ENCODE assay signal across 8 mouse cellular contexts in genomic region chrX:77509776-77510175, GRCm38 (mm10). TPM values are rescaled to one million over a fixed set of nuclear protein-coding genes. Genes with fewer than 3 reads are reported as not detected.
DNase-seq lines count a peak whose midpoint lies in the region; ATAC-seq and TF ChIP-seq lines count a peak whose summit lies in the region.

No protein-coding gene starts in this region.

- ATAC-seq in heart, embryonic 14.5 days (ENCODE audit: insufficient number of reproducible peaks, insufficient read depth, low FRiP score, low read depth), result no peak
- 0 out of 2 replicates have a peak, but pooled peaks have one; percentile 10 for ATAC-seq in midbrain, embryonic 12.5 days (ENCODE audit: low FRiP score, low read depth)
- ATAC-seq in stomach, embryonic 15.5 days (ENCODE audit: insufficient read depth, low FRiP score, low read depth), result no peak

- TF ChIP-seq POLR2A in testis, adult 2 months (IDR thresholded peaks at IDR 0.05; ENCODE audit: control insufficient read depth, low read depth, low read length), result no peak
- no peak for TF ChIP-seq POLR2A in cerebellum, adult 2 months (IDR thresholded peaks at IDR 0.05; ENCODE audit: borderline replicate concordance, insufficient read depth, low read length)

- H3K4me2 ChIP-seq in heart, embryonic 14.5 days (ENCODE audit: low read length), result peak overlapping the region; percentile 66
- H3K4me2 ChIP-seq in midbrain, embryonic 12.5 days (replicated peaks), result peak overlapping the region; percentile 56
- peak overlapping the region; percentile 51 for H3K4me2 ChIP-seq in stomach, embryonic 15.5 days

- peak overlapping the region; percentile 38; the same call in 1 of the 2 replicates for H3K9ac ChIP-seq in heart, embryonic 14.5 days (ENCODE audit: low read length)
- no peak overlapping the region for H3K9ac ChIP-seq in midbrain, embryonic 12.5 days (replicated peaks)
- no peak overlapping the region for H3K9ac ChIP-seq in stomach, embryonic 15.5 days

- H3K4me3 ChIP-seq in testis, adult 2 months (ENCODE audit: control insufficient read depth, low read depth, low read length), result peak overlapping the region; percentile 54
- peak overlapping the region; percentile 71 for H3K4me3 ChIP-seq in cerebellum, adult 2 months (replicated peaks; ENCODE audit: insufficient read depth, low read depth, low read length)
- H3K4me3 ChIP-seq in heart, embryonic 14.5 days (ENCODE audit: control insufficient read depth in 1 of 2, insufficient read depth in 1 of 2, low read depth in 1 of 2, low read length in 2 of 2), result peak overlapping the region; percentile 37 to 68; a peak in 3 of 4 replicates
- H3K4me3 ChIP-seq in midbrain, embryonic 12.5 days, result peak overlapping the region; percentile 65; the same call in 1 of the 2 replicates
- H3K4me3 ChIP-seq in stomach, embryonic 15.5 days (replicated peaks), result peak overlapping the region; percentile 61

- 13% methylated on average over 10 of the region's 10 CpGs for WGBS in cerebellum, adult 2 months
- 19% methylated on average over 10 of the region's 10 CpGs for WGBS in heart, embryonic 14.5 days
- WGBS in midbrain, embryonic 12.5 days, result 19% methylated on average over 10 of the region's 10 CpGs
- 19% methylated on average over 10 of the region's 10 CpGs for WGBS in stomach, embryonic 15.5 days

- H3K27ac ChIP-seq in testis, adult 2 months (ENCODE audit: control insufficient read depth, insufficient read depth, low read depth, low read length), result peak overlapping the region; percentile 81
- H3K27ac ChIP-seq in cerebellum, adult 2 months (ENCODE audit: insufficient read depth, low read length), result peak overlapping the region; percentile 94
- peak overlapping the region; percentile 62 to 95 for H3K27ac ChIP-seq in heart, embryonic 14.5 days (replicated peaks in 1 of 2; ENCODE audit: control insufficient read depth in 1 of 2, insufficient read depth in 1 of 2, low read depth in 2 of 2, low read length in 2 of 2)
- H3K27ac ChIP-seq in midbrain, embryonic 12.5 days (replicated peaks), result peak overlapping the region; percentile 94
- peak overlapping the region; percentile 95 for H3K27ac ChIP-seq in stomach, embryonic 15.5 days

- TF ChIP-seq CTCF in testis, adult 2 months (IDR thresholded peaks at IDR 0.05; ENCODE audit: control insufficient read depth, insufficient read depth, insufficient replicate concordance, low read depth, low read length), result no peak
- TF ChIP-seq CTCF in cerebellum, adult 2 months (IDR thresholded peaks at IDR 0.05; ENCODE audit: borderline replicate concordance, insufficient read depth, low read depth, low read length), result no peak

- no peaks in the 10 kb centered on the region for H3K27me3 ChIP-seq in testis, adult 2 months (ENCODE audit: control insufficient read depth, insufficient read depth, low read length)
- H3K27me3 ChIP-seq in cerebellum, adult 2 months (ENCODE audit: control insufficient read depth, insufficient read depth, low read length), result no peaks in the 10 kb centered on the region
- H3K27me3 ChIP-seq in heart, embryonic 14.5 days (ENCODE audit: control insufficient read depth, insufficient read depth, low read length), result no peaks in the 10 kb centered on the region
- H3K27me3 ChIP-seq in midbrain, embryonic 12.5 days, result no peaks in the 10 kb centered on the region
- no peaks in the 10 kb centered on the region for H3K27me3 ChIP-seq in stomach, embryonic 15.5 days (replicated peaks)

- no peak for DNase-seq in testis, postnatal 10 days (ENCODE audit: low spot score)
- peak; percentile 43 to 45 for DNase-seq in cerebellum, adult 2 months
- peak; percentile 4 to 12 for DNase-seq in layer of hippocampus, postnatal 36 days
- no peak for DNase-seq in adrenal gland, adult (ENCODE audit: inconsistent age in 2 of 2, low spot score in 1 of 2)

- 0 out of 2 replicates have a peak, but pooled peaks cover 2% of the 10 kb centered on the region for H3K9me3 ChIP-seq in heart, embryonic 14.5 days (ENCODE audit: control insufficient read depth, low read length)
- H3K9me3 ChIP-seq in midbrain, embryonic 12.5 days, result no peaks in the 10 kb centered on the region
- no peaks in the 10 kb centered on the region for H3K9me3 ChIP-seq in stomach, embryonic 15.5 days

- no peaks in the 10 kb centered on the region for H3K36me3 ChIP-seq in testis, adult 2 months (ENCODE audit: control insufficient read depth, insufficient read depth, low read length)
- H3K36me3 ChIP-seq in heart, embryonic 14.5 days (ENCODE audit: control insufficient read depth, insufficient read depth, low read length), result no peaks in the 10 kb centered on the region
- no peaks in the 10 kb centered on the region for H3K36me3 ChIP-seq in midbrain, embryonic 12.5 days
- H3K36me3 ChIP-seq in stomach, embryonic 15.5 days, result no peaks in the 10 kb centered on the region

- H3K4me1 ChIP-seq in testis, adult 2 months (ENCODE audit: control insufficient read depth, insufficient read depth, low read length), result peaks cover 2% of the 10 kb centered on the region; the same call in 1 of the 2 replicates
- H3K4me1 ChIP-seq in cerebellum, adult 2 months (ENCODE audit: control insufficient read depth, insufficient read depth, low read length), result no peaks in the 10 kb centered on the region
- peaks cover 3 to 8% of the 10 kb centered on the region in 2 experiments; a peak in 3 of 4 replicates for H3K4me1 ChIP-seq in heart, embryonic 14.5 days (ENCODE audit: control insufficient read depth in 2 of 2, insufficient read depth in 2 of 2, low read length in 2 of 2)
- H3K4me1 ChIP-seq in midbrain, embryonic 12.5 days, result 0 out of 2 replicates have a peak, but pooled peaks cover 7% of the 10 kb centered on the region
- H3K4me1 ChIP-seq in stomach, embryonic 15.5 days, result 0 out of 2 replicates have a peak, but pooled peaks cover 4% of the 10 kb centered on the region

RNA-seq across cellular contexts. Expression of gene Tbl1x, which starts 1.0 kb away (rescaled TPM):
- 4.9 and 5.1 TPM in 2 replicates for polyA plus RNA-seq in testis, adult 2 months (2012; rRNA removed)
- 30.1 and 31.3 TPM in 2 replicates for polyA plus RNA-seq in cerebellum, adult 2 months (2012; rRNA removed)
- 62.7 and 64.4 TPM in 2 replicates for polyA plus RNA-seq in heart, embryonic 14.5 days (2014; fragmentation: Nextera tagmentation; extraction: Ambion mirVana)
- total RNA-seq in layer of hippocampus, postnatal 36 days (2021), result 10 to 100 TPM; 30.5 to 31.9 TPM
- polyA plus RNA-seq in midbrain, embryonic 12.5 days (2016; fragmentation: Nextera tagmentation; extraction: Ambion mirVana), result 64.5 and 64.6 TPM in 2 replicates
- 65.0 and 69.9 TPM in 2 replicates for polyA plus RNA-seq in stomach, embryonic 15.5 days (2015; fragmentation: Nextera tagmentation; extraction: Ambion mirVana)

Comparison
In these comparisons a context has a peak if more than half of its experiments do, and no peak if none do; other contexts are left out.
1. DNase-seq: peak in cerebellum, adult 2 months (2 of 2) and layer of hippocampus, postnatal 36 days (2 of 2); none in testis, postnatal 10 days (single experiment) and adrenal gland, adult (0 of 2).
2. Peak in every context shown above with its lines, with median percentiles within 50 percentile points of each other: H3K27ac ChIP-seq, H3K4me3 ChIP-seq and H3K4me2 ChIP-seq.